Mouse (Mus musculus) limb, embryonic 11.5 days (tissue): Measurements from ENCODE around the gene Mamdc4. TPM values are rescaled to one million over a fixed set of nuclear protein-coding genes. Genes with fewer than 3 reads are reported as not detected.
A peak's percentile ranks its signal among the peaks of the same experiment; 100 is the strongest.

Experiments
- ATAC-seq: fragments of 200-750 bp; cut with Nextera tagmentation; 2 replicates; pipeline ENCODE4 v1.8.0; 2017; ENCODE audit warnings: low read depth; ENCODE audit not compliant: insufficient number of reproducible peaks, low FRiP score, low TSS enrichment
- DNase-seq: peaks from one replicate; pipeline ENCODE4 v3.0.0-alpha.2; 2015; ENCODE audit warnings: low spot score
- H3K27ac ChIP-seq: fragments of 300-500 bp; sonication (generic); replicated peaks from 2 replicates; pipeline ENCODE4 v1.5.1; 2014; ENCODE audit warnings: low read depth, mild to moderate bottlenecking, low read length
- H3K27me3 ChIP-seq: fragments of 300-500 bp; sonication (generic); 2 replicates; pipeline ENCODE4 v1.6.1; 2014; ENCODE audit warnings: mild to moderate bottlenecking, low read length, mixed read lengths; ENCODE audit not compliant: control insufficient read depth, insufficient read depth
- H3K36me3 ChIP-seq: fragments of 300-500 bp; sonication (generic); 2 replicates; pipeline ENCODE4 v1.6.1; 2014; ENCODE audit warnings: mild to moderate bottlenecking, low read length, moderate library complexity, mixed read lengths; ENCODE audit not compliant: control insufficient read depth, insufficient read depth
- H3K4me1 ChIP-seq: fragments of 300-500 bp; sonication (generic); 2 replicates; pipeline ENCODE4 v1.6.1; 2014; ENCODE audit warnings: low read length, mixed read lengths; ENCODE audit not compliant: control insufficient read depth, insufficient read depth
- H3K4me2 ChIP-seq: fragments of 300-500 bp; sonication (generic); 2 replicates; pipeline ENCODE4 v1.6.1; 2014; ENCODE audit warnings: low read depth, mild to moderate bottlenecking, moderate library complexity; ENCODE audit not compliant: severe bottlenecking
- H3K4me3 ChIP-seq: fragments of 300-500 bp; sonication (generic); 2 replicates; pipeline ENCODE4 v1.5.1; 2014; ENCODE audit warnings: low read depth, low read length
- H3K9ac ChIP-seq: fragments of 300-500 bp; sonication (generic); 2 replicates; pipeline ENCODE4 v1.6.1; 2014; ENCODE audit warnings: mild to moderate bottlenecking, low read length
- H3K9me3 ChIP-seq: fragments of 300-500 bp; sonication (generic); 2 replicates; pipeline ENCODE4 v1.6.1; 2016; ENCODE audit warnings: low read length; ENCODE audit not compliant: control insufficient read depth
- WGBS: fragments of 180-500 bp; shearing (Covaris S2); extraction: QIAGEN DNeasy Blood & Tissue Kit; methylation state at CpG from one replicate; pipeline ENCODE4 v1.1.7; 2014; 5-methylcytosine and 5-hydroxymethylcytosine counted together
- polyA plus RNA-seq: library from polyadenylated mRNA; unstranded; fragments of >200 nt; fragmentation: Nextera tagmentation; extraction: Ambion mirVana; gene quantifications from 2 replicates; pipeline ENCODE4 v1.2.1, GENCODE M21; 2014

The Mamdc4 gene
- polyA plus RNA-seq, 1 experiment from 2014 or later = 7.0 TPM

DNA sequence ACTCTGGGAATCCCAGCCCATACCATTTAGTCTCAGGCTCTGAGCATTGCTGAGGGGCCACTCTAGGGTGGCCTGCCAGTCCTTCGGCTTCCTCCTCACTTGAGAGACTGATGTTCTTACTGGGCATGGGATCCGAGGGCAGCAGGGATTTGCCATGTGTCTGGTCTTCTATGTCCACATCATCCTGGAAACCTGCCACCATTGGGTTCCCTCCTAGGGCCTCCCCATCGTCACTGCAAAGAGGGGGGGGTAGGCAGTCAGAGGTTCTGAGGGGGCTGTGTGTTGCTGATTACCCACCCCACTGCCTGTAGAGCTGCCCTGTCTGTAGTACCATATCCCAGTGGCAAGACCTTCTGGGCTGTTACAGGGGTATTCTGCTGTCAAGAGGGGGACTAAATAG lies 11.0 kb upstream of the Mamdc4 start:
- Histone ChIP-seq H3K36me3 (peaks cover 17% of the 10 kb centered on the region), H3K4me1 (peaks cover 4% of the 10 kb centered on the region; the same call in 1 of the 2 replicates), H3K27me3 (peaks cover 3% of the 10 kb centered on the region), H3K27ac (no peak overlapping the region), H3K4me2 (no peak overlapping the region), H3K9ac (no peak overlapping the region), H3K9me3 (no peaks in the 10 kb centered on the region), H3K4me3 (no peak overlapping the region)
- no peak for DNase-seq
- no peak for ATAC-seq
- 89% methylated on average over 3 of the region's 3 CpGs for WGBS

DNA sequence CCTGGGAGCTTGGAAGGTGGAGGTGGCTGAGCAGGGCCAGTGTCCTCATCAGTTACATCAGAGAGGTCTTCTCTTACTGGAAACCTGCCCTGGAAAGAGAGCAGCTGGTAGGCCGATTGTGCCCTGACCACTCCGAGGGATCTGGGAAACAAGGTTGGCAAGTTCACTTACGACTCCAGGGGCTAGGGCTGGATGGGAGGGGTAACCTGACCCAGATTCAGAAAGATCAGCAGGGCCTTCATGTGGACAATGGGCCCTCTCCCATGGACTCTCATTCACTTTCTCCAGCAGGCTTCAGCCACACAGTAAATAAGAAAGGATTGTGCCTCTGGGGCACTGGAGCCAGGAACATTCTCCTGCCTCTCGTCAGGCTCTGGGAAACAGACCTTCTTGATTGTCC lies 10.2 kb upstream of the Mamdc4 start:
- Histone ChIP-seq H3K27ac (no peak overlapping the region), H3K4me1 (peaks cover 5% of the 10 kb centered on the region; the same call in 1 of the 2 replicates), H3K4me3 (no peak overlapping the region), H3K36me3 (peaks cover 15% of the 10 kb centered on the region), H3K27me3 (peaks cover 10% of the 10 kb centered on the region), H3K9me3 (no peaks in the 10 kb centered on the region), H3K9ac (no peak overlapping the region), H3K4me2 (no peak overlapping the region)
- DNase-seq = peak; percentile 18
- 90% methylated on average over 4 of the region's 4 CpGs for WGBS
- no peak for ATAC-seq

DNA sequence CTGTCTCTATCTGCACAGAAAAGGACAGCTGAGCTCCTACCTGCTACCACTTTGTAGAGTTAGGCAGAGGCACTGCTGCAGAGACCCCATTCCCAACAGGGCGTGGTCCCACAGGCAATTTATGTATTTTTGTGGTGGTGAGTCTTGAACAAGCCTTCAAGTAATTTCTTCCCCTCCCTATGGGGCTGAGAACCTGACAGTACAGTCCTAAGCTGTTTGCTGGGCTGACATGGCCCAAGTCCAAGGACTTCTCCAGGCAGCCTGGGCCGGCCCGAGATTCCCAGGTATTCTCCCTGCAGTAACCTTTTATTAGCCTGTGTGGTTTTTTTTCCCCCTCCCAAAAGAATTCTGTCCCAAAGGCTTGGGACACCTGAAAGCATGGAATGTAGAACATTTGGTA lies 9.5 kb upstream of the Mamdc4 start:
- 88% methylated on average over 3 of the region's 3 CpGs for WGBS
- Histone ChIP-seq H3K9me3 (no peaks in the 10 kb centered on the region), H3K9ac (no peak overlapping the region), H3K4me2 (no peak overlapping the region), H3K27ac (no peak overlapping the region), H3K4me3 (no peak overlapping the region), H3K36me3 (peaks cover 13% of the 10 kb centered on the region), H3K27me3 (peaks cover 17% of the 10 kb centered on the region), H3K4me1 (peaks cover 10% of the 10 kb centered on the region)
- ATAC-seq (no peak), DNase-seq (no peak)

DNA sequence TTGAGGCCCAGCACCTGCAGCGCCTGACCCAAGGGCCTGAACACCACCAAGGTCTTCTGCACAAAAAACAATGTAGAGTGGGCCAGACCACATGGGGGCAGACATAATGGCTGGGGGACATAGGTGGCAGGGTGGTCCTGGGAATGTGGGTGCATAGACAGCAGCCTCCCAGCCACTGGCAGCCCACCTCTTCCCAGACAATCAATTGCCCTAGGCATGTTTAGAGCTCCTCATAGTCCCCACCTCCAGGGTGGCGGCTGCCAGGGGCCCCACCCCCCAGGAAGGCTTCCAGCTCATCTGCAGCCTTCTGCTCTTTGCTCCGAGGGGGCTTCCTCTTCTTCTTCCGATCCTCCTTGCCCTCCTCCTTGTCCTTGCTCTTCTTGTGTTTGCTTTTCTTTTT lies 8.9 kb upstream of the Mamdc4 start:
- H3K27ac ChIP-seq = no peak overlapping the region
- H3K27me3 ChIP-seq = peaks cover 23% of the 10 kb centered on the region
- no peak overlapping the region for H3K4me2 ChIP-seq
- no peak overlapping the region for H3K9ac ChIP-seq
- peaks cover 13% of the 10 kb centered on the region for H3K4me1 ChIP-seq
- no peaks in the 10 kb centered on the region for H3K9me3 ChIP-seq
- H3K36me3 ChIP-seq = peaks cover 13% of the 10 kb centered on the region
- DNase-seq = no peak
- no peak for ATAC-seq
- no peak overlapping the region for H3K4me3 ChIP-seq
- 68% methylated on average over 4 of the region's 4 CpGs for WGBS

DNA sequence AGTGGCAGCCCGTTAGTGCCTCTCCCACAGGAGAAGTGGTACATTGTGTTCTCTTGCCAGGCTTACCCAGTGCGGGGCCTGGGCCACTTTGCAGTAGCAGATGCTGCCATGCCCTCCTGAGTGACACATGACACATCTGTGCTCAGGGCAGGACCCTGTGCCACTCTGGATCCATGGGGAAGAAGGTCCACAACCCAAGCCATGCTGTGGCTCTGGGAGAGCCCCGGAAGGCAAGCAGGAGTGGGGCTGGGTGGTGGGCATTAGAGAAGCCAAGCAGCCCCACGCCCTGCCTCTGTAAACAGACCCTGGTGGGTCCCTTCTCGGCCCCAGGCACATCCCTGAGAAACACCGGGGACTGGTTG lies 8.5 kb upstream of the Mamdc4 start:
- WGBS = 95% methylated on average over 6 of the region's 6 CpGs
- no peak overlapping the region for H3K27ac ChIP-seq
- peaks cover 28% of the 10 kb centered on the region for H3K27me3 ChIP-seq
- H3K36me3 ChIP-seq = peaks cover 13% of the 10 kb centered on the region
- H3K4me3 ChIP-seq = no peak overlapping the region
- DNase-seq (peak; percentile 20), ATAC-seq (no peak)
- no peaks in the 10 kb centered on the region for H3K9me3 ChIP-seq
- no peak overlapping the region for H3K4me2 ChIP-seq
- H3K9ac ChIP-seq = no peak overlapping the region
- peaks cover 13% of the 10 kb centered on the region for H3K4me1 ChIP-seq

DNA sequence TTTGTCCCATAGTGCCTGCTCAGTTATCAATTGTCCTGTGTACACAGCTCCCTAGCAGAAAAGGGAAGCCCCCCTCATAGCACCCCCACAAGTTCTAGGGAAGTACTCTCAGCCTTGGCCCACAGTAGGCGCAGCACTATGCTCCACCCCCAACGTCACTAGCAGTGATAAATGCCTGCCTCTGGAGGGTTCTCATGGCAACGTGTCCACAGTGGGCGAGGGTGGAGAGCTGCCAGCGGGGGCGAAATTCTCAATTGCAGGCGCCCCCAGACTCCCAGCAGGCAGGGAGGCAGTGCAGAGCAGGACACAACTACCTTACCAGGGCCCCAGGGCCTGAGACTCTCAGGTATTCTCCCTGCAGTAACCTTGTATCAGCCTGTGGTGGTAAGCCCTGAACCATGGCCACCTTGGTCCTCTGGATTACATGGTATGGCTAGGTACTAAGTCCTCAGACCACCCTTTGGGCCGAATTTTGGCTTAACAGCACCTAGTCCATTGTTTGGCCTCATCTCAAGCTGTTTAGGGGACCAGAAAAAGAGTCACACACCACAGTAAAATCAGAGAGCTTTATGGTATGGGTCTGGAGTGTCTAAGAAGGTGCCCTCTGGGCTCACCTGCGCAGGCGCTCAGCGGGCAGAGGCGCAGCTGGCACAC lies 7.9 kb upstream of the Mamdc4 start:
- 54% methylated on average over 12 of the region's 12 CpGs for WGBS
- Histone ChIP-seq H3K4me1 (peaks cover 19% of the 10 kb centered on the region), H3K27ac (no peak overlapping the region), H3K9me3 (no peaks in the 10 kb centered on the region), H3K27me3 (peaks cover 33% of the 10 kb centered on the region), H3K36me3 (peaks cover 13% of the 10 kb centered on the region; the same call in 1 of the 2 replicates), H3K9ac (no peak overlapping the region), H3K4me2 (no peak overlapping the region), H3K4me3 (no peak overlapping the region)
- ATAC-seq (no peak), DNase-seq (peak; percentile 28)

DNA sequence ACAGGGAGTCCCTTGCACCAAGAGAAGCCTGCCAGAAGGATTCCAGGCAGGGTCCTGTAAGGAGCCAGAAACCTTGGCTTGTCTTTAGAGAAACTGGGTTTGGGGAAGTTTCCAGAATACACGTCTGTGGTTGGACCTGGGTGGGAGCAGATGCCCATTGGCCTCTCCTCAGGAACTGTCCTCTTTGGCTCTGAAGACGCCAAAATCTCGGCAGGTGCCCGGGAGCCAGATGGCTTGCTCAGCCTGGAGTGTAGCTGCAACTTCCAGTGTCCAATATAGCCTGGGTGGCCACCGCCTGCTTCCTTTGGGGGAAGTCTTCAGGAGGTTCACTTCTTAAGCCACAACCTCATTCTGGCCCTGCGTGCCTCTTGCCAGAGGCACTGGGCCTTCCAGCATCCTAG lies 7.3 kb upstream of the Mamdc4 start:
- no peak overlapping the region for H3K4me2 ChIP-seq
- 30% methylated on average over 6 of the region's 6 CpGs for WGBS
- ATAC-seq = no peak
- H3K9me3 ChIP-seq = no peaks in the 10 kb centered on the region
- no peak overlapping the region for H3K9ac ChIP-seq
- peak; percentile 29 for DNase-seq
- no peak overlapping the region for H3K4me3 ChIP-seq
- H3K4me1 ChIP-seq = peaks cover 25% of the 10 kb centered on the region
- H3K27me3 ChIP-seq = peaks cover 40% of the 10 kb centered on the region
- H3K36me3 ChIP-seq = peaks cover 10% of the 10 kb centered on the region; the same call in 1 of the 2 replicates
- no peak overlapping the region for H3K27ac ChIP-seq

DNA sequence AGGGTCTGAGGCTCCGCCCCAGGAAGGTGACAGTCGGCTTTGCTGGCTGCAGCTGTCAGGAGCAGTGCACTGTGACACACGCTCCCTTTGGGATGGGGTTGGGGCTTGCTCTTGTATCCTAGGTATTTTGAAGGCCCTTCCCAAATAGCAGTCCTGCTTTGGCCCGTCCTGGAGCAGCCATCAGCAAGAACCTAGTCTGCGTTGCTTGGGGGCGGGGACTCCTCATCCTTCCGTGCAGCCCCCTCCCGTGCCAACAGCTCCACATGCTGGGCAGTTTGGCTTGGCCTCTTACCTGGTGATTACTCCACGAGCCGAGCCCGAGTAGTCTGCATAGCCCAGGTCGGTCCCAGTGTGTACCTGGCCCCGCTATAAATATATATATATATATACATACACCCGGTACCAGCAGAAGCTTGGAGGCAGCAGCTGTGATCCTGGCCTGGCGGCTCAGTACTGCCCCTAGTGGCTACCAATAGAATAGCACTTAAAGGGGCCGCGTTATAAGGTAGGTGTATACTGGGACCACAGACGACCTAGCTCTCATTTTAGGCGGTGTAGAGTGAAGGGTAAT lies 6.7 kb upstream of the Mamdc4 start, which contains the start of gene Ajm1:
Gene Ajm1 (minus strand): TSS at position 464 of the 571 bp plus-strand sequence.
- Histone ChIP-seq H3K4me1 (peaks cover 26% of the 10 kb centered on the region), H3K4me3 (no peak within 1 kb of the TSS), H3K9me3 (no peaks in the 10 kb centered on the region), H3K36me3 (peaks cover 10% of the 10 kb centered on the region; the same call in 1 of the 2 replicates), H3K4me2 (peak within 1 kb of the TSS; percentile 37; the same call in 1 of the 2 replicates), H3K27me3 (peaks cover 45% of the 10 kb centered on the region), H3K9ac (no peak within 1 kb of the TSS), H3K27ac (no peak within 1 kb of the TSS)
- WGBS = 8% methylated on average over 19 of the region's 19 CpGs
- ATAC-seq = peak; percentile 65
- peak; percentile 80 for DNase-seq
